Mouse (Mus musculus) liver (tissue): ENCODE measurements around the gene Gdpd3.

Experiments
- DNase-seq: peaks from one replicate; pipeline ENCODE4 v3.0.0-alpha.2; 2020; ENCODE audit warnings: mixed read lengths

The Gdpd3 gene

DNA sequence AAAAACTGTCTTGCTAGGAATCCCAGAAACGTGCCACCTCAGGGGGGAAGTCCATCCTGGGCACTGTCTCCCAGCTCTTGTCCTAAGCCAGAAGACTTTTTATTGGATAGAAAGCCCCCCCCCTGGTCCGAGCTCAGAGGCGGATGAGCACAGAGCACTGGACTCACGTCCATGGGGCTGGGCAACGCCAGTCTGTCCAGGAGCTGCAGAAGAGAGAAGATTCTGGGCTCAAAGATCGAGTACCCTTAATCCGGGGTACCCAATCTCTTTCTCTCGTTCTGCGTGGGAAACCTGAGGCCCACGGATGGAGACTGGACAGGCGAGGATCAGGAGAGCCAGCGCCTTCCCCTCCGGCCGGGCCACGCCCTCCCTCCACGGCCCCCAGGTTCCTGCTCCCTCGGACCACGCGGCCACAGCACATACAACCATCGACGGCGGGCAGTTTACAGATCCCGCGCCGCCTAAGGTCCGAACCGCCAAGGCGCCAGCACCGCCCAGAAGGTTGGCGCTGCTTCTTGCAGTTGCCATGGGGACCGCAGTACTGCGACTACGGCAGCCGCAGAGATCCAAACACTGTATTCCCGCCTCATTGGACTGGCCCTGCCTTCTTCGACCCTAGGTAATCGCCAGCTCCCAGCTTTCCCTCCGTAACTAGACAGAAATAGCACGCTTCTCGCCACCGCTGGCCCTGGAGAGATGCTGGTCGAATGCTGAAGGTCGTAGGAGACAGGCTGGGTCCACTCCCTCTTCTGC is 42.7 kb downstream of the Gdpd3 start:
- DNase-seq = peak; percentile 88

DNA sequence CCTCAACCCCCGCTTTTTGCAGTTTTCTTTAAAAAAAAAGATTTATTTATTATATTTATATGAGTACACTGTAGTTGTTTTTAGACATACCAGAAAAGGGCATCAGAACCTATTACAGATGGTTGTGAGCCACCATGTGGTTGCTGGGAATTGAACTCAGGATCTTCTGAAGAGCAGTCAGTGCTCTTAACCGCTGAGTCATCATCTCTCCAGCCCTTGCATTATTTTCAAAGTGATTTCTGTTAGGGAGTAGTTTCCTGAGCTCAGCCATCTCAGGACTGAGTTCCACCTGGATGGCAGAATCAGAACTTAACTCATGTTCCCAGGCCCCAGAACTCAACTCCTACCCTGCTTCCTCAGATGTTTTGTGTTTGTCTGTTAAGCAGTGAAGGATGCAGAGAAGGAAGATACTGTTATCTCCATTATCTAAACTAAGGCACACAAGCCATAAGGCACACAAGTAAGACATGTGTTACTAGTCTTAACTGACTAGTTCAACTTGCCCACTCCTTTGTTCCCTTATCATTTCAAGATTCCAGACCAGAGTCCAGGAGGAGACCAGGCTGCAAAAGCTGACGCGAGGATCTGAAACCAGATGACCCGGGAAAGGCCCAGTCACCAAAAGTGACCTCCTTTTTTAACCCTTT is 43.7 kb downstream of the Gdpd3 start:
- no peak for DNase-seq

DNA sequence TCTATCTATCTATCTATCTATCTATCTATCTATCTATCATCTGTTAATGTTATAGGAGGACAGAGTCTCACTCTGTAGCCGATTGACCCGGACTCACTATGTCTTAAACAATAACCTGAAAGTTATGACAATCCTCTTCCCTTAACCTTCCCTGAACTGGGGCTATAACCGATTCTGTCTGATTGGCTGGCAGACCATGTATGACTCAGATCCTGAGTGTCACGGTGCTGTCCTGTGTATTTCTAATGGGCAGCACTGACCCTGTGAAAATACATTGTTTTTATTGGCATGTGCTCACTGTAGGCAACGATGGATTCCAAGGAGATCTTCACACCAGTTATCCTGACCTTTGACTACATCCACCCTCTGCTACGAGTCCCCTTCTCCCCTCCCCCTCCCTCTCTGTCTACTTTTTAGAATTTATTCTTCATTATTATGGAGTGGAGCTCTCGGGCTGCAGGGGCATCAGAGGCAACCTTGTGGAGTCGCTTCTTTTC is 49.6 kb downstream of the Gdpd3 start:
- no peak for DNase-seq

DNA sequence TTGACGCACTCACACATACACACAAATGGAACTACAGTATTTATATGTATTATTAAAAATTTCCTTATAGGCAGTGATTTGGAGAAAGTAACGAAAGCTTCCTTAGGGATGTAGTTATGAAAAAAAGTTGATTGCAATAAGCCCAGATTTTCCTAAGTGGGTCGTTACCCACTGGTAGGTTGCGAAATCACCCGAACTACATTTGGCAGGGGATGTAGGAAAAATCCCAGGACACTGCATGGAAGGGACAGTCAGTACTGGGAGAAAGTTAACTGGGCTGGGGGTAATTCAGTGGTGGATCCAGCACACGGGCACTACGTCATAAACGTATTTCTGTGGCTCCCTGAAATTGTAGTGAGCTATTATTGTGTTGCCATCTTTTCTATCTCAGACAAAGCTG is 50.4 kb downstream of the Gdpd3 start:
- DNase-seq = no peak

DNA sequence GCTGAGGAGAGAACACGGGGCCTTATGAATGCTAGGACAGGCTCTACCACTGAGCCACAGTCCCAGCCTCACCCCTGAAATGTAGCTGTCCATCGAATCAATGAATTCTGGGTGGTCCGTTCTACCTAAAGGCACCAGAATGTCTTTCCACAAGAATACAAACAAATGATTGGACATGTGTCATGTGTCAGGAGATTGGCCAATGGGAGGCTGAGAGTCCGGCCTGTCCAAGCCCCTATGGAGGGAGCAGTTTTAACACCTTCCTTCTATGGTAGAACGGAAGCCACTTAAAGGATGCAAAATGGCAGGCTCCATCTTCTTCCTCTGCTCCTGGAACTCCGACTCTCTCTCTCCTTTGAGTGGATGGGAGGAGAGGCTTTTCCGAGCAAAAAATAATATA is 51.5 kb downstream of the Gdpd3 start:
- DNase-seq = no peak

DNA sequence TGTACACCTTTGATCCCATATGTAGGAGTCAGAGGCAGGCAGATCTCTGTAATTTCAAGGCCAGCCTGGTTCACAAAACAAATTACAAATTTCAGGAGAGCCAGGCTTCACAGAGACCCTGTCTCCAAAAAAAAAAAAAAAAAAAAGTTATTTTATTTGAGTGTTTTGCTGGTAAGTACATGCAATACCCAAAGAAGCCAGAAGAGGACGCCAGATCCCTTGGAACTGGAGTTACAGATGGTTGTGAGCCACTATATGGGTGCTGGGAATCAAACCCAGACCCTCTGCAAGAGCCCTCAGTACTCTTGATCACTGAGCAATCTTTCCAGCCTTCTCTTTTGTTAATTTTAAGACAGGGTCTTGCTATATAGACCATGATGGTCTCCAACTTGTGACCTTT is 52.7 kb downstream of the Gdpd3 start:
- DNase-seq = no peak

DNA sequence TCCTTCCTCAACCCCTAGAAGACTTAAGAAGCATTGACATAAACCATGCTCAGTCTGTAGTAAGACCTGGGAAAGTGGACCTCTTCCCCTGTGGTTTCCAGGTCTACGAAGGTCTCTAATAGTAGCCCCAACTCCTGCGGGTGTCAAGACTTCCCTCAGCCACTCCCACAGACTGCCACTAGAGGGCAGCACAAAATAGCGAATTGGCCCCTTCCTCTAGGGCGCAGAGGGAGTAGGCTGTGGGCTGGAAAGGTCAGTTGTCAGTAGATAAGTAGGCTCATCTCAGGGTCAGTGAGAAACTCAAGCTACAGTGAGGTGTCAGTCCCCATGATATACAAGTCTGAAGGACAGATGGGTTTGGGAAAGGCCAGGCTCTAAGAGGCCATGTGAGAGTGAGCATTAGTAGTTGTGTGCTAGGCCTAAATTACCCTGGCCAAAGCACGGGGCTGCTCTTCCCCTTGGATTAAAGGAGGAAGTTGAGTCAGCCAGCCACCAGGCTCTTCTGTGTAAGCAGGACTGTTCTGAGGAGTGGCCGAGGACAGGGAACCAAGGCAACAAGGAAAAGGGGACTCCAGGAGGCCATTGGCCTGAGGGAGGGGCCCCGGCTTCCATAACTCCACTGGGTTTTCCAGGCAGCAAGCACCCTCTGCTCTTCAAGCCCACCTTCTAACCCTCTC is 55.8 kb downstream of the Gdpd3 start:
- peak; percentile 78 for DNase-seq

DNA sequence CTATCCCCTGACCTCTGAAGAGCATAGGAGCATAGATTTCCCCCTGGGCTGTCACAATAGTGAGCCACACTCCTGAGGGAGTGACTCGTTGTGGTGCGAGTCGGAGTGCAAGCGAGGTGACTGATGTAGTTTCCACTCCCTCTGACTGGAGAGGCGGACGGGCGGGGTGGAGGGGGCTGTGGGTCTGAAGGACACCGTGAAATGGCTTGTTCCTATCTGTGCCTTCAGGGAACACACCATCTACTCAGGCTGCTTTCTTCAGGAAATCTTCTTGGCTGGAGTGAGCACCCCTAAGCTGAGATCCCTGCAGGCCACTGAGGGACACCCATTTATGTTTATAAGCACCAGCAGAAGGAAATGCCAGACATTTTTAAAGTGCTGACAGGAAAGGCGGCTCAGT is 56.6 kb downstream of the Gdpd3 start:
- no peak for DNase-seq

DNA sequence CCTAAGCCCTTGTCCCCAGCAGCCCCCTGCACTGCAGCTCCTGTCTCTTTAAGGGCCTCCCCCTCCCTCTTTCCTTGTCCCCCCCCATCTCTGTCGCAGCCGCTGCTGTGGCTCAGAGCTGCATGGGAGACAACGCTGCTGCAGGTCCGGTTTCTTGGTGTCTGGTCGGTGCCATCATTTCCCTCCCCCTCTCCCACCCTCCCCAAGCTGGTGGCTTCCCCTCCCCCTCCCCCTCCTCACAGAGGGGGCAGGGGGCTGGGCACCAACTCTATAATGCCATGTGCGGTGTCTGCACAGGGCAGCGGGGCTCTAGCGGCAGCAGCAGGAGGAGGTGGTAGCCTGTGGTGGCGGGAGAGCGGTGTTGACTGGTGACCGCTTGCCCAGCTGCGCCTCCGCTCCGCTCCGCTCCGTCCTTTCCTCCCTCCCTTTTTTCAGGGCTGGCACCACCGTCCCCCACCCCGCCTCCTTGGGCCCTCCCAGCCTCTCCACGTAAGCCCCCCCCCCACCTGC is 57.1 kb downstream of the Gdpd3 start:
- DNase-seq = no peak

DNA sequence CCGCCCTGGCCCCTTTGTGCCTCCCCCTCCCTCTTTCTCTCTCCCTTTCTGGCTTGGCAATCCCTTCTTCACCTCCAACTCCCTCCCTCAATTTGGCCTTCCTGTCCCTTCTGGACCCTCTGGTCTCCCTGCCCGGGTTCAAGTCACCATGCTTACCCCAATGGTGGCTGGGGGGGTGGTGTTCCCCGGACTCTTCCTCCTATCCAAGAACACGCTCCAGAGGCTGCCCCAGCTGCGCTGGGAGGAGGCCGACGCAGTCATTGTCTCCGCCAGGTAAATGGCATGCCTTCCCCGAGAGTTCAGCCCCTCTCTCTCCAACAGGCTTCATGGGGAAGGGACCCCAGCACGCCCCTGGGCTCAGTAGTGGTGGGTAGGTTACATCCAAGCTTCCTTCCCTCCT is 57.8 kb downstream of the Gdpd3 start:
- DNase-seq = no peak
